Mouse (Mus musculus): ENCODE measurements around the gene Npvf.
"Not testable (repeated sequence)": the region's sequence is repeated elsewhere in the genome, so short reads cannot be mapped to it uniquely, and the experiment has no call there.

The Npvf gene

GRCm38 (mm10) chr6:50640377-50640776, 13.9 kb downstream of the Npvf start:
- no peak for DNase-seq (ENCODE audit: low read depth, low spot score)

- DNase-seq (ENCODE audit: low read depth, low spot score), result no peak
Observed at GRCm38 (mm10) chr6:50639656-50640055, 14.6 kb downstream of the Npvf start.

- DNase-seq (ENCODE audit: low read depth, low spot score), result not testable (repeated sequence)
Observed at GRCm38 (mm10) chr6:50626170-50626569, 28.1 kb downstream of the Npvf start.

GRCm38 (mm10) chr6:50618273-50618672, 36.0 kb downstream of the Npvf start:
- not testable (repeated sequence) for DNase-seq (ENCODE audit: low read depth, low spot score)

GRCm38 (mm10) chr6:50601620-50602019, 52.6 kb downstream of the Npvf start:
- DNase-seq (ENCODE audit: low read depth, low spot score), result no peak
